Mouse (Mus musculus): ENCODE results near the gene Epas1. TPM values are rescaled to one million over a fixed set of nuclear protein-coding genes. Genes with fewer than 3 reads are reported as not detected.

Gene Epas1
- 5.1 and 5.2 TPM in 2 replicates for polyA plus RNA-seq (2015; fragmentation: Nextera tagmentation; extraction: Ambion mirVana)

- H3K9me3 ChIP-seq, result no peaks in the 10 kb centered on the region
- H3K4me1 ChIP-seq, result peaks cover 30% of the 10 kb centered on the region
- peaks cover 60% of the 10 kb centered on the region for H3K27me3 ChIP-seq (replicated peaks)
- ATAC-seq (replicated peaks), result peak; percentile 89
- H3K4me3 ChIP-seq, result peak within 1 kb of the TSS; percentile 54
- H3K4me2 ChIP-seq, result peak within 1 kb of the TSS; percentile 97
- under 1% methylated on average over 53 of the region's 60 CpGs for WGBS
- H3K27ac ChIP-seq, result 0 out of 2 replicates have a peak within 1 kb of the TSS, but pooled peaks have one; percentile 28
- no peaks in the 10 kb centered on the region for H3K36me3 ChIP-seq (replicated peaks)
- H3K9ac ChIP-seq, result peak within 1 kb of the TSS; percentile 38
Measured at GRCm38 (mm10) chr17:86753130-86753821, at the start of gene Epas1. TSS of gene Epas1 (plus strand) at chr17:86753700.

DNA sequence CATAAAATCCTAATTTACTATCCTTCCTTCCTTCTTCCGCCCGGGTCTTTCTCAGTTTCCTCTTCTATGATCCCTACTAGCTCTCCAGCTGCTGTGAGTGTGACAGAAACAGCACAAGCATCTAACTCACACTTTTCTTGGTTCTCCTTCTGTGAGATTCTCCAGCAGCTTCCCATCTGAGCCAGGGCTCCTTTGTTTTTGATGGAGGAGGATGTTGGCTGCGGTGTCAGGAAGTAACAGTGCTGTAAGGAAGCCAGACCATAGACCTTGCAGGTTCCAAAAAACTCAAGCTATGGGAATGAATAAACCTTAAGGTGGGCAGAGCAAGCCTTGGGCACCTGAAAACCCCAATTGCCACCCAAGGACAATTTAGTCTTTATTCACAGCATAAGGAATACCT, 48.3 kb upstream of the Epas1 start:
- no peaks in the 10 kb centered on the region for H3K36me3 ChIP-seq (replicated peaks)
- no peak overlapping the region for H3K4me2 ChIP-seq
- H3K4me3 ChIP-seq, result no peak overlapping the region
- H3K9ac ChIP-seq, result no peak overlapping the region
- H3K9me3 ChIP-seq, result no peaks in the 10 kb centered on the region
- H3K27ac ChIP-seq, result no peak overlapping the region
- H3K4me1 ChIP-seq, result no peaks in the 10 kb centered on the region
- WGBS, result 89% methylated on average over 3 of the region's 3 CpGs
- no peak for ATAC-seq (replicated peaks)
- no peaks in the 10 kb centered on the region for H3K27me3 ChIP-seq (replicated peaks)

GRCm38 (mm10) chr17:86706467-86706866, 47.0 kb upstream of the Epas1 start:
- H3K9ac ChIP-seq, result no peak overlapping the region
- no peaks in the 10 kb centered on the region for H3K27me3 ChIP-seq (replicated peaks)
- 82% methylated on average over 1 of the region's 1 CpGs for WGBS
- no peak overlapping the region for H3K27ac ChIP-seq
- no peaks in the 10 kb centered on the region for H3K9me3 ChIP-seq
- H3K4me1 ChIP-seq, result no peaks in the 10 kb centered on the region
- no peak overlapping the region for H3K4me3 ChIP-seq
- no peaks in the 10 kb centered on the region for H3K36me3 ChIP-seq (replicated peaks)
- no peak for ATAC-seq (replicated peaks)
- H3K4me2 ChIP-seq, result no peak overlapping the region

GRCm38 (mm10) chr17:86709803-86710202, 43.7 kb upstream of the Epas1 start:
- ATAC-seq (replicated peaks), result no peak
- no peaks in the 10 kb centered on the region for H3K27me3 ChIP-seq (replicated peaks)
- no peak overlapping the region for H3K27ac ChIP-seq
- H3K4me3 ChIP-seq, result no peak overlapping the region
- 82% methylated on average over 8 of the region's 8 CpGs for WGBS
- no peak overlapping the region for H3K4me2 ChIP-seq
- H3K9ac ChIP-seq, result no peak overlapping the region
- H3K4me1 ChIP-seq, result no peaks in the 10 kb centered on the region
- H3K9me3 ChIP-seq, result no peaks in the 10 kb centered on the region
- H3K36me3 ChIP-seq (replicated peaks), result no peaks in the 10 kb centered on the region

GRCm38 (mm10) chr17:86710379-86710778, 43.1 kb upstream of the Epas1 start:
- no peaks in the 10 kb centered on the region for H3K27me3 ChIP-seq (replicated peaks)
- H3K4me2 ChIP-seq, result no peak overlapping the region
- no peak overlapping the region for H3K27ac ChIP-seq
- no peak overlapping the region for H3K4me3 ChIP-seq
- ATAC-seq (replicated peaks), result no peak
- H3K4me1 ChIP-seq, result no peaks in the 10 kb centered on the region
- H3K9ac ChIP-seq, result no peak overlapping the region
- H3K36me3 ChIP-seq (replicated peaks), result no peaks in the 10 kb centered on the region
- WGBS, result 88% methylated on average over 8 of the region's 8 CpGs
- H3K9me3 ChIP-seq, result no peaks in the 10 kb centered on the region

GRCm38 (mm10) chr17:86711949-86712348, 41.6 kb upstream of the Epas1 start:
- no peak overlapping the region for H3K4me2 ChIP-seq
- H3K4me3 ChIP-seq, result no peak overlapping the region
- no peaks in the 10 kb centered on the region for H3K36me3 ChIP-seq (replicated peaks)
- 88% methylated on average over 5 of the region's 5 CpGs for WGBS
- H3K4me1 ChIP-seq, result no peaks in the 10 kb centered on the region
- H3K27me3 ChIP-seq (replicated peaks), result no peaks in the 10 kb centered on the region
- H3K9me3 ChIP-seq, result no peaks in the 10 kb centered on the region
- ATAC-seq (replicated peaks), result no peak
- H3K9ac ChIP-seq, result no peak overlapping the region
- no peak overlapping the region for H3K27ac ChIP-seq

DNA sequence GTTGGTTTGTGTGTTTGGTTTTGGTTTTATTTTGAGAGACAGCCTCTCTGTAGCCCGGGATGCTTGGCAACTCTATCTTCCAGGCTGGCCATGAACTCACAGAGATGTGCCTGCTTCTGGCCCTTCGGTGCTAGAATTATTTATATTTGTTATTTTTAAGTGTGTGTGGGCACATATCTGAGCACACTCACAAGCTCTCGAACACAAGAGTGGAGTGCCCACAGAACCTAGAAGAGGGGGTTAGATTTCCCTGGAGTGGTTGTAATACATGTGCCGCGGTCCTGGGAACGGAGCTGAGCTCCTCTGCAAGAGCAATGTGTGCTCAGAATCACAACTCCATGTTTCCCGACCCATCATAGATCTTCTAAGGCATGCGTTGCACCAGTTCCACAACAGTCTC, 40.9 kb upstream of the Epas1 start:
- Histone ChIP-seq H3K9ac (no peak overlapping the region), H3K36me3 (replicated peaks) (no peaks in the 10 kb centered on the region), H3K4me2 (no peak overlapping the region), H3K9me3 (no peaks in the 10 kb centered on the region), H3K27me3 (replicated peaks) (no peaks in the 10 kb centered on the region), H3K4me3 (no peak overlapping the region), H3K27ac (no peak overlapping the region), H3K4me1 (no peaks in the 10 kb centered on the region)
- no peak for ATAC-seq (replicated peaks)
- 93% methylated on average over 8 of the region's 8 CpGs for WGBS

GRCm38 (mm10) chr17:86713591-86713990, 39.9 kb upstream of the Epas1 start:
- WGBS, result 36% methylated on average over 8 of the region's 8 CpGs
- H3K4me3 ChIP-seq, result no peak overlapping the region
- H3K36me3 ChIP-seq (replicated peaks), result no peaks in the 10 kb centered on the region
- H3K4me2 ChIP-seq, result no peak overlapping the region
- H3K4me1 ChIP-seq, result no peaks in the 10 kb centered on the region
- no peak overlapping the region for H3K9ac ChIP-seq
- H3K9me3 ChIP-seq, result no peaks in the 10 kb centered on the region
- no peak overlapping the region for H3K27ac ChIP-seq
- H3K27me3 ChIP-seq (replicated peaks), result no peaks in the 10 kb centered on the region
- no peak for ATAC-seq (replicated peaks)

GRCm38 (mm10) chr17:86724786-86725415, 28.6 kb upstream of the Epas1 start:
- H3K36me3 ChIP-seq (replicated peaks), result no peaks in the 10 kb centered on the region
- no peak for ATAC-seq (replicated peaks)
- H3K9me3 ChIP-seq, result no peaks in the 10 kb centered on the region
- no peaks in the 10 kb centered on the region for H3K27me3 ChIP-seq (replicated peaks)
- H3K27ac ChIP-seq, result no peak overlapping the region
- H3K4me1 ChIP-seq, result no peaks in the 10 kb centered on the region
- 79% methylated on average over 8 of the region's 8 CpGs for WGBS
- no peak overlapping the region for H3K9ac ChIP-seq
- no peak overlapping the region for H3K4me3 ChIP-seq
- H3K4me2 ChIP-seq, result no peak overlapping the region

GRCm38 (mm10) chr17:86726480-86726879, 27.0 kb upstream of the Epas1 start:
- H3K27me3 ChIP-seq (replicated peaks), result no peaks in the 10 kb centered on the region
- no peaks in the 10 kb centered on the region for H3K9me3 ChIP-seq
- H3K4me2 ChIP-seq, result no peak overlapping the region
- H3K4me1 ChIP-seq, result no peaks in the 10 kb centered on the region
- no peak overlapping the region for H3K4me3 ChIP-seq
- no peak overlapping the region for H3K27ac ChIP-seq
- WGBS, result 73% methylated on average over 7 of the region's 7 CpGs
- no peak for ATAC-seq (replicated peaks)
- H3K9ac ChIP-seq, result no peak overlapping the region
- H3K36me3 ChIP-seq (replicated peaks), result no peaks in the 10 kb centered on the region

DNA sequence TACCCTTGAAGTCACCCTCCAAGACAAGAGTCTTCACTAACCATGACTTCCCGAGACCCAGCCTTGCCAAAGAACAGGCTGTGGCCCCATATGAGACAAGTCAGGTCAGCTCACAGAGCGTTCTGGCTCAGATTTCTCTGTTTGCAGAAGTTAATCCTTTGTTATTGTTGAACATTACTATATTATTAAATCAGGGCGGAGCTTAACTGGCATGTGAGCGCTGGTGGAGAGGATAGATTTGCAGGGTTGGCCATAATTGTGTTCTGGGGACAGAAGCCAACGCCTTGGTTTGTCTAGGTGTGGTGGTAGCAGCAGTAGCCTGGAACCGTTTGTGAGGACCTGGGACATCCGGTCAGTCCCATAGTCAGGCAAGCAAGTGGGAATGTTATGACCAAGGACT, 26.5 kb upstream of the Epas1 start:
- 90% methylated on average over 7 of the region's 7 CpGs for WGBS
- Histone ChIP-seq H3K36me3 (replicated peaks) (no peaks in the 10 kb centered on the region), H3K9ac (no peak overlapping the region), H3K4me2 (no peak overlapping the region), H3K27ac (no peak overlapping the region), H3K9me3 (no peaks in the 10 kb centered on the region), H3K27me3 (replicated peaks) (no peaks in the 10 kb centered on the region), H3K4me1 (no peaks in the 10 kb centered on the region), H3K4me3 (no peak overlapping the region)
- ATAC-seq (replicated peaks), result no peak

DNA sequence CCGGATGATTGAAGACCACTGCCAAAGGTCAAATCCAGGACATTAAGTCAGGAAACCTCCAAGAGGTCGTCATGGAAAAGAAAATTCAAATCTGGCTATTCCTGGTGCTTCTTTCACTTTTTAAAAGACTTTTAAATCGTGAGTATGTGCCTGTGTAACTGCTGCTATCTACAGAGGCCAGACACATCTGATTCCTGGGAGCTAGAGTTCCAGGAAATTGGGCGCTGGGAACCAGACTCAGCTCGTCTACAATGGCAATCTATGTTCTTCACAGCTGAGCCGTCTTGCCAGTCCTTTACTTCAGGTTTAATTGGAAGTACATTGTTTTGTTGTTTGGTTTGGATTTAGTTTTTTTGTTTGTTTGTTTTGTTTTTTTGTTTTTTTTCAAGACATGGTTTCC, 22.2 kb upstream of the Epas1 start:
- ATAC-seq (replicated peaks), result no peak
- WGBS, result 84% methylated on average over 6 of the region's 6 CpGs

GRCm38 (mm10) chr17:86732024-86732423, 21.5 kb upstream of the Epas1 start:
- Histone ChIP-seq H3K27ac (no peak overlapping the region), H3K9ac (no peak overlapping the region), H3K27me3 (replicated peaks) (no peaks in the 10 kb centered on the region), H3K36me3 (replicated peaks) (no peaks in the 10 kb centered on the region), H3K4me1 (no peaks in the 10 kb centered on the region), H3K9me3 (no peaks in the 10 kb centered on the region), H3K4me2 (0 out of 2 replicates have a peak overlapping the region, but pooled peaks have one; percentile 1), H3K4me3 (no peak overlapping the region)
- WGBS, result 8% methylated on average over 11 of the region's 11 CpGs
- 0 out of 2 replicates have a peak, but pooled peaks have one; percentile 42 for ATAC-seq (replicated peaks)

More for the DNA sequence above, 22.2 kb upstream of the Epas1 start:
- Histone ChIP-seq H3K4me2 (no peak overlapping the region), H3K4me1 (no peaks in the 10 kb centered on the region), H3K27me3 (replicated peaks) (no peaks in the 10 kb centered on the region), H3K9me3 (no peaks in the 10 kb centered on the region), H3K4me3 (no peak overlapping the region), H3K27ac (no peak overlapping the region), H3K9ac (no peak overlapping the region), H3K36me3 (replicated peaks) (no peaks in the 10 kb centered on the region)

All from midbrain, embryonic 15.5 days (tissue).